In genomic region chr13:94573356-94573755, GRCm38 (mm10) we compare ENCODE assay signal across 23 mouse cellular contexts.
DNase-seq lines count a peak whose midpoint lies in the region; ATAC-seq and TF ChIP-seq lines count a peak whose summit lies in the region.
"Had no signal": no experiment of that assay in that cellular context is flagged by ENCODE, and none has a peak within 500 bp of the region (broad histone marks: within the 10 kb centered on the region; RNA-seq: fewer than 3 reads in every experiment).

No protein-coding gene starts in this region.

- no peak for TF ChIP-seq CTCF in left cerebral cortex, adult 2 months (IDR thresholded peaks at IDR 0.05)

- H3K27ac ChIP-seq in embryonic facial prominence, embryonic 14.5 days (replicated peaks; ENCODE audit: low read depth, low read length), result no peak overlapping the region
- H3K27ac ChIP-seq in embryonic facial prominence, embryonic 10.5 days (replicated peaks), result no peak overlapping the region
- H3K27ac ChIP-seq in left cerebral cortex, adult 2 months, result no peak overlapping the region; the same call in 1 of the 2 replicates
- H3K27ac ChIP-seq: embryonic facial prominence, embryonic 13.5 days; heart, embryonic 10.5 days; hindbrain, embryonic 15.5 days; stomach, postnatal 0 days had no signal

- WGBS in embryonic facial prominence, embryonic 14.5 days, result 82% methylated on average over 8 of the region's 8 CpGs
- WGBS in embryonic facial prominence, embryonic 10.5 days, result 87% methylated on average over 8 of the region's 8 CpGs

- peaks cover 17% of the 10 kb centered on the region for H3K27me3 ChIP-seq in embryonic facial prominence, embryonic 14.5 days (replicated peaks; ENCODE audit: control insufficient read depth, insufficient read depth, low read length)
- peaks cover 87% of the 10 kb centered on the region for H3K27me3 ChIP-seq in embryonic facial prominence, embryonic 10.5 days (replicated peaks; ENCODE audit: low read depth, poor library complexity, severe bottlenecking)

- no peak for DNase-seq in embryonic facial prominence, embryonic 14.5 days (ENCODE audit: low spot score)
- no peak for DNase-seq in embryonic facial prominence, embryonic 10.5 days (ENCODE audit: low spot score)
- DNase-seq in left cerebral cortex, adult 11 months (ENCODE audit: low spot score), result peak; percentile 38
- DNase-seq in left cerebral cortex, postnatal 10 days (ENCODE audit: extremely low spot score in 1 of 2, low spot score in 2 of 2), result no peak
- peak; percentile 54 to 56 for DNase-seq in left cerebral cortex, adult 2 months (ENCODE audit: extremely low spot score in 1 of 2, low spot score in 2 of 2)
- peak; percentile 40 for DNase-seq in right cerebral cortex, postnatal 14 days
- no peak for DNase-seq in ovary, adult 18-20 months (ENCODE audit: low spot score)
- DNase-seq in retina, postnatal 1 day, result no peak
- DNase-seq: adrenal gland, adult 8-10 months; cerebellum, adult 2 months; cerebellum, postnatal 25 days; kidney, adult 2 months; kidney, postnatal 10 days; lung, adult 18-20 months; lung, postnatal 10 days had no signal

- H3K9ac ChIP-seq in embryonic facial prominence, embryonic 14.5 days (ENCODE audit: low read depth, low read length), result no peak overlapping the region
- H3K9ac ChIP-seq: embryonic facial prominence, embryonic 13.5 days; hindbrain, embryonic 15.5 days had no signal

- no peak overlapping the region for H3K4me2 ChIP-seq in embryonic facial prominence, embryonic 14.5 days (ENCODE audit: low read depth, low read length)
- H3K4me2 ChIP-seq: embryonic facial prominence, embryonic 13.5 days; hindbrain, embryonic 15.5 days; liver, embryonic 11.5 days; midbrain, embryonic 11.5 days had no signal

- ATAC-seq in embryonic facial prominence, embryonic 14.5 days (ENCODE audit: low read depth), result peak; percentile 35; the same call in 1 of the 2 replicates
- ATAC-seq: activated CD4-positive, CD25-positive, alpha-beta regulatory T cell, adult 4 months; forebrain, embryonic 14.5 days had no signal

- no peaks in the 10 kb centered on the region for H3K36me3 ChIP-seq in embryonic facial prominence, embryonic 14.5 days (ENCODE audit: control insufficient read depth, insufficient read depth, low read length)
- no peaks in the 10 kb centered on the region for H3K36me3 ChIP-seq in embryonic facial prominence, embryonic 10.5 days (replicated peaks)
- H3K36me3 ChIP-seq: embryonic facial prominence, embryonic 13.5 days; heart, embryonic 10.5 days; hindbrain, embryonic 15.5 days had no signal

- no peaks in the 10 kb centered on the region for H3K4me1 ChIP-seq in embryonic facial prominence, embryonic 14.5 days (ENCODE audit: control insufficient read depth, insufficient read depth, low read length)
- peaks cover 26% of the 10 kb centered on the region for H3K4me1 ChIP-seq in embryonic facial prominence, embryonic 10.5 days

- intact Hi-C loops in left cerebral cortex, postnatal 10 days (cut with DNase I), result no loop called here
- intact Hi-C loops in left cerebral cortex, adult 2 months (cut with DNase I), result no loop called here

- no peaks in the 10 kb centered on the region for H3K9me3 ChIP-seq in embryonic facial prominence, embryonic 14.5 days (ENCODE audit: control insufficient read depth, low read length)
- H3K9me3 ChIP-seq in embryonic facial prominence, embryonic 10.5 days, result no peaks in the 10 kb centered on the region
- H3K9me3 ChIP-seq: embryonic facial prominence, embryonic 13.5 days; heart, embryonic 10.5 days; hindbrain, embryonic 15.5 days had no signal

- H3K4me3 ChIP-seq in embryonic facial prominence, embryonic 14.5 days (ENCODE audit: low read depth, low read length), result no peak overlapping the region
- no peak overlapping the region for H3K4me3 ChIP-seq in embryonic facial prominence, embryonic 10.5 days
- H3K4me3 ChIP-seq in left cerebral cortex, adult 2 months, result no peak overlapping the region
- H3K4me3 ChIP-seq: embryonic facial prominence, embryonic 13.5 days; heart, embryonic 10.5 days; hindbrain, embryonic 15.5 days had no signal

Comparison
In these comparisons a context has a peak if more than half of its experiments do, and no peak if none do; other contexts are left out.
1. DNase-seq: peak in left cerebral cortex, adult 11 months (single experiment), left cerebral cortex, adult 2 months (2 of 2) and right cerebral cortex, postnatal 14 days (single experiment); none in embryonic facial prominence, embryonic 14.5 days (single experiment), embryonic facial prominence, embryonic 10.5 days (single experiment), left cerebral cortex, postnatal 10 days (0 of 2), ovary, adult 18-20 months (single experiment) and retina, postnatal 1 day (single experiment).